ENCODE assay signal across 10 mouse cellular contexts in the genomic region with DNA sequence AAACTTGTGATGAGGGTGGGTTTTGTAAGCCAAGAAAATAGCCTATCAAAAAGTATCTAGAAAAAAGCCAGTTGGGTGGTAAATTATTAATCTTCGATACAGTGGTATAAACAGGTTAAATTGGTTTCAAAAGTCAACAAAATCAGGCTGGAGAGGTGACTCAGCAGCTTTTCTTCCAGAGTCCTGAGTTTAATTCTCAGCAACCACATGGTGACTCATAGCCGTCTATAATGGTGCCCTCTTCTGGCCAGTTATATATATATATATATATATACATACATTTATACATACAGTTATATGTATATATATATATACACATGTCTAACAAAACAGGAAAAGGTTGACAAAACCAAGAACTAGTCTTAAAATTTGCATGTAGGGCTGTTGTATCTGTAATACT. TPM values are rescaled to one million over a fixed set of nuclear protein-coding genes. Genes with fewer than 3 reads are reported as not detected.
DNase-seq lines count a peak whose midpoint lies in the region; ATAC-seq lines count a peak whose summit lies in the region.
"Had no signal": no experiment of that assay in that cellular context is flagged by ENCODE, and none has a peak within 500 bp of the region (broad histone marks: within the 10 kb centered on the region; RNA-seq: fewer than 3 reads in every experiment).

No protein-coding gene starts in this region.

- DNase-seq in embryonic facial prominence, embryonic 11.5 days (ENCODE audit: low spot score): peak; percentile 46
- DNase-seq in embryonic facial prominence, embryonic 10.5 days (ENCODE audit: low spot score): no peak
- peak; percentile 18 for DNase-seq in thymus, postnatal 14 days
- no peak for DNase-seq in thymus, adult 18-20 months
- DNase-seq in kidney, postnatal 25 days: peak; percentile 53 to 58
- no peak for DNase-seq in left cerebral cortex, adult 18-20 months (ENCODE audit: low spot score in 2 of 2)
- DNase-seq in cerebellum, adult 11 months: no peak

- no peak overlapping the region for H3K9ac ChIP-seq in embryonic facial prominence, embryonic 11.5 days (replicated peaks; ENCODE audit: low read length)
- no peak overlapping the region for H3K9ac ChIP-seq in stomach, embryonic 16.5 days (ENCODE audit: low read length)

- H3K27me3 ChIP-seq in embryonic facial prominence, embryonic 11.5 days (ENCODE audit: control insufficient read depth, insufficient read depth, low read length): no peaks in the 10 kb centered on the region
- no peaks in the 10 kb centered on the region for H3K27me3 ChIP-seq in embryonic facial prominence, embryonic 10.5 days (replicated peaks; ENCODE audit: low read depth, poor library complexity, severe bottlenecking)
- H3K27me3 ChIP-seq in stomach, embryonic 16.5 days (ENCODE audit: control insufficient read depth, insufficient read depth, low read length): no peaks in the 10 kb centered on the region

- no peak for ATAC-seq in embryonic facial prominence, embryonic 11.5 days (replicated peaks; ENCODE audit: insufficient number of reproducible peaks, low FRiP score, low TSS enrichment, low read depth)
- peak; percentile 77 for ATAC-seq in stomach, embryonic 16.5 days (ENCODE audit: insufficient read depth, low FRiP score)

- H3K4me1 ChIP-seq in embryonic facial prominence, embryonic 11.5 days (ENCODE audit: control insufficient read depth, insufficient read depth, low read length): no peaks in the 10 kb centered on the region
- H3K4me1 ChIP-seq in embryonic facial prominence, embryonic 10.5 days: no peaks in the 10 kb centered on the region
- H3K4me1 ChIP-seq in stomach, embryonic 16.5 days (ENCODE audit: control insufficient read depth, insufficient read depth, low read length): no peaks in the 10 kb centered on the region

- WGBS in embryonic facial prominence, embryonic 11.5 days: 66% methylated on average over 2 of the region's 2 CpGs
- 68% methylated on average over 2 of the region's 2 CpGs for WGBS in embryonic facial prominence, embryonic 10.5 days
- WGBS in stomach, embryonic 16.5 days: 42% methylated on average over 2 of the region's 2 CpGs

- H3K4me3 ChIP-seq in embryonic facial prominence, embryonic 11.5 days (ENCODE audit: low read depth, low read length): no peak overlapping the region
- no peak overlapping the region for H3K4me3 ChIP-seq in embryonic facial prominence, embryonic 10.5 days
- no peak overlapping the region for H3K4me3 ChIP-seq in stomach, embryonic 16.5 days (replicated peaks; ENCODE audit: low read length)
- H3K4me3 ChIP-seq: erythroblast, embryonic 14.5 days had no signal

- peaks cover 6% of the 10 kb centered on the region for H3K36me3 ChIP-seq in embryonic facial prominence, embryonic 11.5 days (replicated peaks; ENCODE audit: control insufficient read depth, insufficient read depth, low read depth, low read length)
- peaks cover 78% of the 10 kb centered on the region for H3K36me3 ChIP-seq in embryonic facial prominence, embryonic 10.5 days (replicated peaks)
- peaks cover 7% of the 10 kb centered on the region for H3K36me3 ChIP-seq in stomach, embryonic 16.5 days (ENCODE audit: control insufficient read depth, insufficient read depth, low read length)

- no peak overlapping the region for H3K4me2 ChIP-seq in embryonic facial prominence, embryonic 11.5 days (ENCODE audit: low read depth, low read length)
- no peak overlapping the region for H3K4me2 ChIP-seq in stomach, embryonic 16.5 days (ENCODE audit: low read depth, low read length)

- H3K9me3 ChIP-seq in embryonic facial prominence, embryonic 11.5 days (replicated peaks; ENCODE audit: control insufficient read depth, low read length): no peaks in the 10 kb centered on the region
- no peaks in the 10 kb centered on the region for H3K9me3 ChIP-seq in embryonic facial prominence, embryonic 10.5 days
- no peaks in the 10 kb centered on the region for H3K9me3 ChIP-seq in stomach, embryonic 16.5 days (replicated peaks; ENCODE audit: control insufficient read depth, low read length)

- H3K27ac ChIP-seq in embryonic facial prominence, embryonic 11.5 days (replicated peaks; ENCODE audit: low read depth, low read length): no peak overlapping the region
- H3K27ac ChIP-seq in embryonic facial prominence, embryonic 10.5 days (replicated peaks): no peak overlapping the region
- no peak overlapping the region for H3K27ac ChIP-seq in stomach, embryonic 16.5 days (ENCODE audit: low read length)
- H3K27ac ChIP-seq: macrophage had no signal

RNA-seq across cellular contexts. Expression of a gene that starts 27.3 kb away (rescaled TPM):
- 4.9 and 5.3 TPM in 2 replicates for polyA plus RNA-seq in embryonic facial prominence, embryonic 11.5 days (2014; fragmentation: Nextera tagmentation; extraction: Ambion mirVana)
- polyA plus RNA-seq in embryonic facial prominence, embryonic 10.5 days (2016; fragmentation: Nextera tagmentation; extraction: Ambion mirVana): 3.9 and 5.7 TPM in 2 replicates
- 33.8 and 44.9 TPM in 2 replicates for polyA plus RNA-seq in stomach, embryonic 16.5 days (2015; fragmentation: Nextera tagmentation; extraction: Ambion mirVana)
- 1 to 10 TPM; 2.1 to 3.7 TPM for total RNA-seq in left cerebral cortex, adult 18-20 months (2021)
- polyA plus RNA-seq: erythroblast, embryonic 14.5 days had no signal

RNA-seq across cellular contexts. Expression of a gene that starts 28.6 kb away (rescaled TPM):
- polyA plus RNA-seq in embryonic facial prominence, embryonic 11.5 days (2014; fragmentation: Nextera tagmentation; extraction: Ambion mirVana): 419 and 482 TPM in 2 replicates
- polyA plus RNA-seq in embryonic facial prominence, embryonic 10.5 days (2016; fragmentation: Nextera tagmentation; extraction: Ambion mirVana): 438 and 447 TPM in 2 replicates
- 156 and 169 TPM in 2 replicates for polyA plus RNA-seq in stomach, embryonic 16.5 days (2015; fragmentation: Nextera tagmentation; extraction: Ambion mirVana)
- 100 to 1,000 TPM; 116 to 121 TPM for total RNA-seq in left cerebral cortex, adult 18-20 months (2021)

RNA-seq across cellular contexts. Expression of a gene that starts 28.7 kb away (rescaled TPM):
- polyA plus RNA-seq in embryonic facial prominence, embryonic 11.5 days (2014; fragmentation: Nextera tagmentation; extraction: Ambion mirVana): 31.1 and 32.6 TPM in 2 replicates
- polyA plus RNA-seq in embryonic facial prominence, embryonic 10.5 days (2016; fragmentation: Nextera tagmentation; extraction: Ambion mirVana): 18.5 and 20.1 TPM in 2 replicates
- polyA plus RNA-seq in stomach, embryonic 16.5 days (2015; fragmentation: Nextera tagmentation; extraction: Ambion mirVana): 38.9 and 39.8 TPM in 2 replicates
- 10 to 100 TPM; 74.9 to 82.4 TPM for total RNA-seq in left cerebral cortex, adult 18-20 months (2021)

Comparison
In these comparisons a context has a peak if more than half of its experiments do, and no peak if none do; other contexts are left out.
1. DNase-seq: peak in embryonic facial prominence, embryonic 11.5 days (single experiment), thymus, postnatal 14 days (single experiment) and kidney, postnatal 25 days (2 of 2); none in embryonic facial prominence, embryonic 10.5 days (single experiment), thymus, adult 18-20 months (0 of 2), left cerebral cortex, adult 18-20 months (0 of 2) and cerebellum, adult 11 months (single experiment).